Mouse (Mus musculus) brain, adult 2 months (tissue): ENCODE data around the gene Olfr307.
"Not testable (repeated sequence)": the region's sequence is repeated elsewhere in the genome, so short reads cannot be mapped to it uniquely, and the experiment has no call there.

Experiments used
- DNase-seq: peaks from one replicate; pipeline ENCODE4 v3.0.0; 2011; ENCODE audit warnings: low read depth, low spot score

Gene Olfr307

GRCm38 (mm10) chr7:86337486-86337885 lies at the start of gene Olfr307:
Olfr307 (minus strand) TSS chr7:86337586.
- no peak for DNase-seq

- DNase-seq: no peak
Measured at GRCm38 (mm10) chr7:86386558-86386957, 49.2 kb upstream of the Olfr307 start, which contains the start of gene Olfr304. Olfr304 (minus strand) TSS chr7:86386658.

DNA sequence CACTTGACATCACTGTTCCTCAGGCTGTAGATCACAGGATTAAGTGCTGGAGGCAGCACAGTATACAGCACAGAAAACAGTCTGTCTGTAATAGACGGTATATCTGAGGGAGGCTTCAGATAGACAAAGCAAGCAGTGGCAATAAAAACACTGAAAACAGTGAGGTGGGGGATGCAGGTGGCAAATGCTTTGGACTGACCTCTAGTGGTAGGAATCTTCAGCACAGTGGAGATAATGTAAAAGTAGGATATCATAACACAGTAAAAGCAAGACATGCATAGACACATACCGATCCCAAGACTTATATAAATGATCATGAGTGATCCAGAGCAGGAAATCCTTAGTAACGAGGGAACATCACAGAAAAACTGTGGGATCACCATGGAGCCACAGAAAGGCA lies 48.4 kb upstream of the Olfr307 start:
- DNase-seq: no peak

DNA sequence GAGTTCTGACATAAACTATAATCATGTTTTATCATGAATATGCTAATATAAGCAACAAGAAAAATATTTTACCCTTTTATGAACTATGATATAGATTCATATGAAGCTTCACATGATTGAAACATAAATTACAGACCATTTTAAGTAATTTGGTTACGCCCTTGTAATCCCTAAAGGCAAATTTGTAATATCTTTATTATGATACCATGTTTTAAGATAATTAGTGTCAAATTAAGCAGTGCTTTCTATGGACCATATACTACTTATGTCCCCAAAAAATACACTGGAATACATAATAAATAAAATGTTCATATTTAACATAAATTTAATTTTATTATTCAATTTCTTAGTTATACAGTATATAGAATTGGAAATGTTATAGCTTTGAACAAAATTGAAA lies 29.4 kb upstream of the Olfr307 start, which contains the start of gene Olfr305:
Gene Olfr305 (minus strand): TSS at position 101 of the 400 bp plus-strand sequence.
- no peak for DNase-seq

DNA sequence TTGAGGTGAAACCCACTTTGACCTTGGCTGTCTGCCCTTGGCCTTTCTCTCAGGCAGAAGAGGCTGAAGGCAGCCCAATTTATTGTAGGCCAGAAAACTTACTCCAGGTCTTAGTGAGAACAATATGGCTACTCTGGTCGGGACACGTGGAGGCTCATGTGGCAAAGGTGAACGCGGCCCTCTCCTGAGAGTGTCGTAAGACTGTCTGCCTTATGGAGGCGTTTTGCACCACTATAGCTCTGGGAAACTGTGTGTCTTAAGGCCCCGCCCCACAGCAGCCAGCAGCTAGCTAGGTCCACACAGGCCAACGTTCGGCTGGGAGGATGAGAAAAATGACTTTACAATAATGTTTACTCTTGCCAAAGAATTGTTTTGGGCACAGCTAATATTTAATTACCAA lies 8.9 kb upstream of the Olfr307 start:
- DNase-seq: not testable (repeated sequence)

- DNase-seq: no peak
Measured at GRCm38 (mm10) chr7:86344253-86344652, 6.9 kb upstream of the Olfr307 start.

- no peak for DNase-seq
Measured at GRCm38 (mm10) chr7:86342881-86343565, 5.6 kb upstream of the Olfr307 start.

DNA sequence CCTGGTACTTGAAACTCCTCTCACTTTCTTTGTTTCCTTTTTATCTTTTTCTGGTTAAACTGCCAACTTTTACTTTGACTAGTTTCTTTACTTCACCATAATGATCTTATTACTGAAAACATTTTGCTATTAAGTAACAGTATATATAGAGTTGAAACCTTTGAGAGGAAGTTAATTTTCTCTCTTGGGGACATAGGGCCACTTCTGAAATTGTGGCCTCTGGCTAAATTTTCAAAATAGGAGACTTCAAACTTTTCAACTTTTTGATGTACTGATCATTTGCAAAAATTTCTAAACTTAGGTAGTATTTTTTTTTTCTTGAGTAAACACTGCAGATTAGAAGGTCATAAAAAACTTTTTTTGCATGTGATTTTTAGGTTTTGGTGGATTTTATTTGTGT lies 11.9 kb downstream of the Olfr307 start, which contains the start of gene Olfr308:
Gene Olfr308 (minus strand): TSS at position 101 of the 400 bp plus-strand sequence.
- DNase-seq: no peak

DNA sequence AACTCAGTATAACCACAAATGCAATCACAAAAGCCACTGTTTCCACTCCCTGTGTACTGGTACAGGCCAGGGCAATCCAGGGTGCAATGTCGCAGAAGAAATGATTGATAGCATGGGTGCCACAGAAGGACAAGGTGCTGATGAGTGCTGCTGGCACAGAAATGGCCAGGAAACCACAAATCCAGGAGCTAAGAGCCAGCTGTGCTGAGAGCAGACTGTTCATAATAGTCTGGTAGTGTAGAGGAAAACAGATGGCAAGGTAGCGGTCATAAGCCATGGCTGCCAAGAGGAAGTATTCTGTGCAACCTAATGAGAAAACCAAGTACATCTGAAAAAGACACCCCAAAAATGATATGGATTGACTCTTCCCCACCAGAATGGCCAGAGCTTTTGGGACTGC lies 16.1 kb downstream of the Olfr307 start:
- DNase-seq: peak; percentile 1

DNA sequence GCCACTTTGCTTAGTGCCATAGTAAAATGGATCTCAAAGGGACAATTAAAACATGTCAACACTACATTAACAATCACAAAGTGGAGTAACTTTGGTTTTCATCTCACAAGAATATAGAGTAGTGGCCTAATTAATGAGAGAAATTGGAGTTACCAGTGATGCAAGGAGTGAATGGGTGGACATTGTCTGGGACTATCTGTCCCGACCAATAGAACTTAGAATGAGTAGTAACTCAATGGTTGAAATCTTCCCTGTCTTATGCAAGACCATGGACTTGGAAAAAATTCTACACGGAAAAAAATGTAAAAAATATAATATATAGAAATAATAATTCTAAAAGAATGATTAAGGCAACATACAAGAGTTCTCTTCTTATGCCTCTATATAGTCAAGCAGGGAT lies 23.8 kb downstream of the Olfr307 start, which contains the start of gene Olfr309:
Gene Olfr309 (minus strand): TSS at position 101 of the 400 bp plus-strand sequence.
- DNase-seq: no peak
